Mouse (Mus musculus) liver, embryonic 12.5 days (tissue): ENCODE data around the gene Chd3. TPM values are rescaled to one million over a fixed set of nuclear protein-coding genes. Genes with fewer than 3 reads are reported as not detected.
"Not testable (repeated sequence)": the region's sequence is repeated elsewhere in the genome, so short reads cannot be mapped to it uniquely, and the experiment has no call there.

Experiments
- ATAC-seq: fragments of 200-750 bp; cut with Nextera tagmentation; 2 replicates; pipeline ENCODE4 v1.8.0; 2017; ENCODE audit warnings: moderate number of reproducible peaks, mild to moderate bottlenecking, moderate library complexity
- H3K27ac ChIP-seq: fragments of 300-500 bp; sonication (generic); 2 replicates; pipeline ENCODE4 v1.5.1; 2016; ENCODE audit warnings: mild to moderate bottlenecking
- H3K27me3 ChIP-seq: fragments of 300-500 bp; sonication (generic); replicated peaks from 2 replicates; pipeline ENCODE4 v1.6.1; 2016; ENCODE audit warnings: mild to moderate bottlenecking, moderate library complexity
- H3K36me3 ChIP-seq: fragments of 300-500 bp; sonication (generic); 2 replicates; pipeline ENCODE4 v1.6.1; 2016; ENCODE audit warnings: mild to moderate bottlenecking, moderate library complexity
- H3K4me1 ChIP-seq: fragments of 300-500 bp; sonication (generic); 2 replicates; pipeline ENCODE4 v1.6.1; 2016
- H3K4me2 ChIP-seq: fragments of 300-500 bp; sonication (generic); 2 replicates; pipeline ENCODE4 v1.6.1; 2016; ENCODE audit warnings: mild to moderate bottlenecking, moderate library complexity
- H3K4me3 ChIP-seq: fragments of 300-500 bp; sonication (generic); 2 replicates; pipeline ENCODE4 v1.5.1; 2016; ENCODE audit warnings: mild to moderate bottlenecking, moderate library complexity
- H3K9ac ChIP-seq: fragments of 300-500 bp; sonication (generic); 2 replicates; pipeline ENCODE4 v1.6.1; 2016; ENCODE audit warnings: mild to moderate bottlenecking, moderate library complexity
- H3K9me3 ChIP-seq: fragments of 300-500 bp; sonication (generic); replicated peaks from 2 replicates; pipeline ENCODE4 v1.6.1; 2016; ENCODE audit warnings: mild to moderate bottlenecking, moderate library complexity
- WGBS: fragments of 180-500 bp; shearing (Covaris S2); methylation state at CpG from one replicate; pipeline ENCODE4 v1.1.7; 2016; ENCODE audit not compliant: insufficient replicate concordance; 5-methylcytosine and 5-hydroxymethylcytosine counted together
- polyA plus RNA-seq: library from polyadenylated mRNA; unstranded; fragments of >200 nt; fragmentation: Nextera tagmentation; extraction: Ambion mirVana; gene quantifications from 2 replicates; pipeline ENCODE4 v1.2.1, GENCODE M21; 2016

Chd3 gene
- polyA plus RNA-seq, 1 experiment from 2014 or later, result 4.7 TPM

DNA sequence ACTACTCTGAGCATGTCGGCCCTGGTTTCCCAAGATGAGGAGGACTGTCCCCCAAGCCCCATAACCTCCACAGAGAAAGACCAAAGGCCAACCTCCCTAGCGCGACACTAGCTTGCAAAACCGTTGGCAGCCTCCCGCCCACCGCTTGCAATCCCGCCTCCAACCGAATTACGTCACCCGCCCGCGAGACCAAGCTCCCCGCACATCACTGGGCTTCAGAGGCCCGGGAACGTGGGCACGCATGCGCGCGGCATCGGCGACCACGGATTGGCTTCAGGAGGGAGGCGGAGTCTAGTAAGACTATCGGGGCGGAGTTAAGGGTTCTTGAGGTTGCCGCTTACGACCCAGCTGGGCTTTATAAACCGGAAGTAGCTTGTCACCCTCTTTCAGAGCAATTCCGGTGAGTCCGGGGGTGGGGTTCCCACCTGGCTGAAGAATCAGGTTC lies 45.5 kb downstream of the Chd3 start, which contains the start of the genes Cntrob and Trappc1:
Cntrob (minus strand) TSS at position 109 of the 445 bp plus-strand sequence.
Trappc1 (plus strand) TSS at position 314 of the 445 bp plus-strand sequence.
- peak; percentile 90 for ATAC-seq
- Histone ChIP-seq H3K4me3 (peak within 1 kb of the TSS; percentile 77), H3K9ac (peak within 1 kb of the TSS; percentile 92), H3K36me3 (peaks cover 23% of the 10 kb centered on the region), H3K27ac (peak within 1 kb of the TSS; percentile 87), H3K27me3 (peaks cover 24% of the 10 kb centered on the region), H3K9me3 (no peaks in the 10 kb centered on the region), H3K4me1 (peaks cover 56% of the 10 kb centered on the region), H3K4me2 (peak within 1 kb of the TSS; percentile 88)
- under 1% methylated on average over 30 of the region's 30 CpGs for WGBS

DNA sequence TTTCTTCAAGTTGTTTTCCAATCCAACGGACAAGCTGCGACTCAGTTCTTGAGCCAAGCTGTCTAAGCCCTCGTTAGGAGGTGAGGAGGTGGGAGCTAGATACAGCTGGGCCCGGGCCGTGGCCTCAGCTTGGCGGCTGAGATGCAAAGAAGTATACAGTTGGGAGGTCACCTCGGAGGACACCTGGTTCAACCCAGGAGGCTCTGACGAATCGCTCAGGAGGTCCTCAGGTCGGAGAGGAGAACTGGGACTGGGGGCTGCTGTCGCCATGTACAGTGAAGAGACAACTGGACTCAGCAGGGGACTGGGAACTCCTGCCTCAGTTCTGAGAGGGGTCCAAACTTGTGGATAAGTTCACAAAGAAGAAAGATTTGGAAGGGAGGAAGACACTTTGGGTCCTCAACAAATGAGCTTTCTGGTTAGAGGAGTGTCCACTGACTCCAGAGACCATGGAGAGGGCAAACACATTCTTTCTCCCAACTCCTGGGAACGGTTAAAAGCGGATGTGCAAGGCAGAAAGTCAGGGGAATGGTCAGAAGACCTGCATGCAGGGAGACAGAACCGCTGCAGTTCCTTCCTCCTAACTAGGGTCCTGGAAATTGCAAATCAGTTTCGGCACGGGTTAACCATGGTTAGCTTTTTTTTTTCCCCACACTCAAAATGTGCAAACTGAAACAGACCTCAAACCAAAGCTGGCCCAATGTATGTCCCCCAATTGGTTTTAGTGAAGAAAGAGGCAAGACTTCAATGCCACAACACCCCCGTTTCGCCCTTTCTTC lies 46.3 kb downstream of the Chd3 start:
- no peak for ATAC-seq
- WGBS, result 34% methylated on average over 18 of the region's 18 CpGs

DNA sequence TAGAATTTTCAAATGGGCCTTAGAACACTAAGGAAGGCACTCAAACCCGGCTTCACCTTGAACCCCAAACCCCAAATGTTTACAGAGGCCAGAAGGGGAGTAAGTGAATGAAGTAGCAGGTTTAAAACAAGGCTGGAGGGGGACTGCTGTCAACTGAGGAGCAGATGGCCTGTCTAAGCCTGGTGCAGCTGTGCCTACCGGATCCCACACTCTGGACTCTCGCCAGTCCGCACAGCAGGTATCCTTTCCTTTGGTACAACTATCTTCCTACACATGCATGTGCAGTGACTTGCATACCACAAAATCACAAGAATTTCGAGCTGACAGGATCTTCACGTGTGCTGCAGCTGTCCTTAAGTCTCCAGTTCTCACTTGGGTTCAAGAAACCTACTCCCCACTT lies 47.2 kb downstream of the Chd3 start:
- Histone ChIP-seq H3K4me2 (peak overlapping the region; percentile 88), H3K4me3 (peak overlapping the region; percentile 77), H3K9ac (peak overlapping the region; percentile 92), H3K27ac (0 out of 2 replicates have a peak overlapping the region, but pooled peaks have one; percentile 12), H3K4me1 (peaks cover 49% of the 10 kb centered on the region), H3K36me3 (peaks cover 34% of the 10 kb centered on the region), H3K9me3 (no peaks in the 10 kb centered on the region), H3K27me3 (peaks cover 8% of the 10 kb centered on the region)
- 80% methylated on average over 6 of the region's 6 CpGs for WGBS
- no peak for ATAC-seq

More for the DNA sequence above, 46.3 kb downstream of the Chd3 start:
- Histone ChIP-seq H3K4me1 (peaks cover 56% of the 10 kb centered on the region), H3K4me2 (peak overlapping the region; percentile 88), H3K9ac (peak overlapping the region; percentile 92), H3K36me3 (peaks cover 31% of the 10 kb centered on the region), H3K4me3 (peak overlapping the region; percentile 77), H3K27ac (peak overlapping the region; percentile 87), H3K27me3 (peaks cover 16% of the 10 kb centered on the region), H3K9me3 (no peaks in the 10 kb centered on the region)

DNA sequence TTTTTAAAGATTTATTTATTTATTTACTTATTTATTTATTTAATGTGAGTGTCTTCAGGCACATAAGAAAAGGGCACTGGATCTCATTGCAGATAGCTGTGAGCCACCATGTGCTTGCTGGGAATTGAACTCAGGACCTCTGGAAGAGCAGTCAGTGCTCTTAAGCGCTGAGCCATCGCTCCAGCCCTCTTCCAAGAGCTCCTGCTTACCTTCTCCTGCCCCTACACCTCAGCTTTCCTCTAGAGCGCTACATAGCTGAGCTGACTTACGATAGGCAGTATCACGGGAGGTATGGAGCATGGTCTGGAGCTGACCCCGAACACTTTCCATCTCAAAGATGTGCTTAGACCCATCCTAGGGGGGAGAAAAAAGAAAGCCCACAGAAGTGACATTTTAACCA lies 47.6 kb downstream of the Chd3 start:
- no peak for ATAC-seq
- peak overlapping the region; percentile 88; the same call in 1 of the 2 replicates for H3K4me2 ChIP-seq
- no peaks in the 10 kb centered on the region for H3K9me3 ChIP-seq
- H3K4me3 ChIP-seq, result no peak overlapping the region
- peaks cover 44% of the 10 kb centered on the region for H3K4me1 ChIP-seq
- H3K9ac ChIP-seq, result peak overlapping the region; percentile 92; the same call in 1 of the 2 replicates
- peaks cover 3% of the 10 kb centered on the region for H3K27me3 ChIP-seq
- 0 out of 2 replicates have a peak overlapping the region, but pooled peaks have one; percentile 12 for H3K27ac ChIP-seq
- 95% methylated on average over 6 of the region's 6 CpGs for WGBS
- H3K36me3 ChIP-seq, result peaks cover 34% of the 10 kb centered on the region

DNA sequence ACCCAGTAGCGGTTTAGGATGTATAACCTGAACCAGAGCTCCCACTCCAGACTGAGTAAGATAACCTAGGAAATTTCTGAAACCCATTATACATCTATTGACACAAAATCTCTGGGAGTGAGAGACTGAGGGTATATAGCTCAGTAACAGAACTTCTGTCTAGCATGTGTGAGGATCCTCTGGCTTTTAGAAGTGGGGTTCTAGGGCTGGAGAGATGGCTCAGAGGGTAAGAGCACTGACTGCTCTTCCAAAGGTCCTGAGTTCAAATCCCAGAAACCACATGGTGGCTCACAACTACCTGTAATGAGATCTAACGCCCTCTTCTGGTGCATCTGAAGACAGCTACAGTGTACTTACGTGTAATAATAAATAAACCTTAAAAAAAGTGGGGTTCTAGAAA lies 51.2 kb downstream of the Chd3 start:
- WGBS, result 66% methylated on average over 3 of the region's 3 CpGs
- not testable (repeated sequence) for H3K27ac ChIP-seq, H3K27me3 ChIP-seq, H3K4me3 ChIP-seq, H3K4me2 ChIP-seq, ATAC-seq, H3K9ac ChIP-seq, H3K9me3 ChIP-seq
- Histone ChIP-seq H3K36me3 (peaks cover 57% of the 10 kb centered on the region), H3K4me1 (peaks cover 19% of the 10 kb centered on the region)

DNA sequence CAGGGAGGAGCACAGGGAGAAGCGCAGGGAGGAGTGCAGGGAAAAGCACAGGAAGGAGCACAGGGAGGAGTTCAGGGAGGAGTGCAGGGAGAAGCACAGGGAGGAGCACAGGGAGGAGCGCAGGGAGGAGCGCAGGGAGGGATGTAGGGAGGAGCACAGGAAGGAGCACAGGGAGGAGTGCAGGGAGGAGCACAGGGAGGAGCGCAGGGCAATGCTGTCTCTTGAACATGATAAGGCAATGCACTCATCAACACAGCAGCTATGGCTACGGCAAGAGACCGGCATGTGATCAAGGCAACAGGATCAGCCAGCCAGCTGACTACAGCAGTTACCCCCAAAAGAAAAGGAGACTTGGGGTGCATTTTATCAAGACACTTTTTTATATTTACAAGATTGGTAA lies 52.8 kb downstream of the Chd3 start:
- ATAC-seq, result no peak
- Histone ChIP-seq H3K4me3 (no peak overlapping the region), H3K9me3 (no peaks in the 10 kb centered on the region), H3K27me3 (no peaks in the 10 kb centered on the region), H3K36me3 (peaks cover 63% of the 10 kb centered on the region), H3K27ac (no peak overlapping the region), H3K9ac (no peak overlapping the region), H3K4me2 (no peak overlapping the region), H3K4me1 (0 out of 2 replicates have a peak, but pooled peaks cover 5% of the 10 kb centered on the region)
- 91% methylated on average over 6 of the region's 6 CpGs for WGBS

DNA sequence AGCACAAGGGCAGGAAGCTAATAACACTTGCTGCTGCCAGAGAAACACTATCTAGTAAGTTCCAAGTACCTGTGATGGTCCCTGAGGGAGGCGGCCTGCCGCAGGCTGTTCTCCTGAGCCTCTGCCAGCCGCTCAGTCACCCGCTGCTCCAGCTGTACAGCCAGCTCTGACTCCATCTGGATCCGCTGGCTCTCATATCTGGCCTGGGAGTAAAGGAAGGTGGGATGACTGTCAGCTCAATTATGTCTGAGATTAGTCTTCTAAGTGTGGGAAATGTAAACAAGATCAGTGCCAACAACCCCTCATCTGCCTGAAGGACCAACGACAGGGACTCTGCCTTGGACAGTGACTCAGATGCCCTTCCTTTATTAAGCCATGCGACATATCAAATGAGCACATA lies 57.9 kb downstream of the Chd3 start:
- no peak overlapping the region for H3K4me3 ChIP-seq
- H3K9me3 ChIP-seq, result no peaks in the 10 kb centered on the region
- no peak overlapping the region for H3K9ac ChIP-seq
- no peak overlapping the region for H3K4me2 ChIP-seq
- H3K4me1 ChIP-seq, result peaks cover 6% of the 10 kb centered on the region; the same call in 1 of the 2 replicates
- ATAC-seq, result no peak
- H3K27me3 ChIP-seq, result no peaks in the 10 kb centered on the region
- H3K27ac ChIP-seq, result no peak overlapping the region
- 78% methylated on average over 7 of the region's 7 CpGs for WGBS
- H3K36me3 ChIP-seq, result peaks cover 80% of the 10 kb centered on the region

DNA sequence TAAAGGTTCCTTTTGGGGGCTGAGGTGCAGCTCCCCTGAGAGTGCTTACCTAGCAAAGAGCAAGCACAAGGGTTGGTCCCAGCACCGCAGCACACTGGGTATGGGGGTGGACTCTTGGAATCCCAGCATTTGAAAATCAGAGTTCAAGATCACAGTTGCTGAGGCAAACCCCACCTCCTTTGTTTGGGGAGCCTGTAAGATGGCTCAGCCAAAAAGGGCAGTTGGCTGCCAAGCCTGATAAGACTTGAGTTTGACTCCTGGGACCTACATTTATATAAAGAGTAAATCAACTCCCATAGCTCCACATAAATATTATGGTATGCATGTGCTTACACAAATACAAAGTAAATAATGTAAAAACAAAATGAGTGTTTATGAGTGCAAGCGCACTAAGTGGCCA lies 63.2 kb downstream of the Chd3 start:
- Histone ChIP-seq H3K4me1 (peaks cover 7% of the 10 kb centered on the region; the same call in 1 of the 2 replicates), H3K9ac (no peak overlapping the region), H3K4me2 (no peak overlapping the region), H3K4me3 (no peak overlapping the region), H3K27ac (no peak overlapping the region), H3K9me3 (no peaks in the 10 kb centered on the region), H3K27me3 (no peaks in the 10 kb centered on the region), H3K36me3 (peaks cover 94% of the 10 kb centered on the region)
- no peak for ATAC-seq
- WGBS, result 71% methylated on average over 2 of the region's 2 CpGs

DNA sequence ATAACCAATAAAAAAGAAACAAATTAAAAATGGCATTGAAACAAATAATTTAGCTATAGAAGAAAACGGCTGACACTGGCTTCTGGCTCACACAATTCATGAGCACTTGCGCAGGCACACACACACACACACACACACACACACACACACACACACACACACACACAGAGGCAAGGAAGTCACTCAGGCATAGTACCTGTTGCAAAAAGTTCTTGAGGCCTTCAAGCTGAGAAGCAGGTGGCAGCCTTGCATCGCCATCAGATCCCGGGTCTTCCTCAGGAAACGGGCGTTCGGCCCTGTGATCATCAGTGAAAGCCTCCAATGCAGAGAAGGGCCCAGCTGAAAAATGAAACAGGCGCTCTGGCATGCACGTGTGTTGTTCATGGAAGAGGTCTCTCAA lies 63.9 kb downstream of the Chd3 start:
- peaks cover 93% of the 10 kb centered on the region for H3K36me3 ChIP-seq
- no peak for ATAC-seq
- H3K4me3 ChIP-seq, result no peak overlapping the region
- H3K4me2 ChIP-seq, result no peak overlapping the region
- H3K27ac ChIP-seq, result no peak overlapping the region
- WGBS, result 80% methylated on average over 9 of the region's 9 CpGs
- H3K9ac ChIP-seq, result no peak overlapping the region
- H3K27me3 ChIP-seq, result no peaks in the 10 kb centered on the region
- H3K9me3 ChIP-seq, result no peaks in the 10 kb centered on the region
- H3K4me1 ChIP-seq, result peaks cover 7% of the 10 kb centered on the region; the same call in 1 of the 2 replicates

DNA sequence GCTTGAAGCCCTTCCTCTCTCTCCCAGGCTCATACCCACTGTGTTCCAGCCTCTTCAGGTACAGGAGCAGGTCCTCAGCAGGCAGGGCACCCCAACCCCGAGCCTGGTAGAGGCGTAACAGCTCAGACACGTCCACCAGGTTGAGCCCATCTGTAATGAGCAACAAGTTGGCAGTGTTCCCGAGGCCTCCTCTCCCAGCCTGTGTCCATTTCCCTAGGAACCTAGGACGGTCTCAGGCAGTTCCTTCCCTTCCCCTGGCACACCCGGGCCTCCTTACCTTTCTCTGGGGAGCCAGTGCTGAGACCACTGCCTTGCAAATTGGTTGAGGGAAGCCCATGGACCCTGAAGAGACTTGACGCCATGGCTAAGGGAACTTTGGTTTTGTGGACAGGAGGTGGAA lies 66.4 kb downstream of the Chd3 start:
- Histone ChIP-seq H3K27me3 (no peaks in the 10 kb centered on the region), H3K36me3 (peaks cover 89% of the 10 kb centered on the region), H3K27ac (no peak overlapping the region), H3K4me3 (no peak overlapping the region), H3K4me1 (peaks cover 7% of the 10 kb centered on the region; the same call in 1 of the 2 replicates), H3K9me3 (no peaks in the 10 kb centered on the region), H3K4me2 (no peak overlapping the region), H3K9ac (peak overlapping the region; percentile 12; the same call in 1 of the 2 replicates)
- 69% methylated on average over 7 of the region's 7 CpGs for WGBS
- no peak for ATAC-seq

DNA sequence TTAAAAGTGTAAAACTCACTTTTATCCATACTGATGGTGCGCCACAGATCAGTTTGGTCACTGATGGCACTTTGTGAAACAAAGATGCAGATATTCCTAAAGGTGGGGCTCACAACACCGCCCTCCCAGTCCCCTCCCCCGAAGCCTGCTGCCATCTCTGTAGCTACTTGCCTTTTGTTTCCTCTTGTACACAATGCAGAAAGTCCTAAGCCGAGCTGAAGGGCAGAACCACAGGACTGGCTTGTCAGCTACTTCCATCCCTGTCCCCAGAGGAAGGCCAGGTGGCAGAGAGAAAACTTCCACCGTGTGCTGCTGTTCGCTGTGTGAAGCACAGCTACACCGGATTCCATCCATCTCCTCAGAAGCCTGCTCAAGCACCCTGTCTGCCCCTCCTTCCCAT lies 71.0 kb downstream of the Chd3 start:
- H3K27ac ChIP-seq, result no peak overlapping the region
- H3K9me3 ChIP-seq, result no peaks in the 10 kb centered on the region
- ATAC-seq, result no peak
- no peaks in the 10 kb centered on the region for H3K27me3 ChIP-seq
- WGBS, result 69% methylated on average over 7 of the region's 7 CpGs
- no peak overlapping the region for H3K4me2 ChIP-seq
- no peak overlapping the region for H3K4me3 ChIP-seq
- H3K36me3 ChIP-seq, result peaks cover 51% of the 10 kb centered on the region
- H3K4me1 ChIP-seq, result 0 out of 2 replicates have a peak, but pooled peaks cover 6% of the 10 kb centered on the region
- H3K9ac ChIP-seq, result no peak overlapping the region

DNA sequence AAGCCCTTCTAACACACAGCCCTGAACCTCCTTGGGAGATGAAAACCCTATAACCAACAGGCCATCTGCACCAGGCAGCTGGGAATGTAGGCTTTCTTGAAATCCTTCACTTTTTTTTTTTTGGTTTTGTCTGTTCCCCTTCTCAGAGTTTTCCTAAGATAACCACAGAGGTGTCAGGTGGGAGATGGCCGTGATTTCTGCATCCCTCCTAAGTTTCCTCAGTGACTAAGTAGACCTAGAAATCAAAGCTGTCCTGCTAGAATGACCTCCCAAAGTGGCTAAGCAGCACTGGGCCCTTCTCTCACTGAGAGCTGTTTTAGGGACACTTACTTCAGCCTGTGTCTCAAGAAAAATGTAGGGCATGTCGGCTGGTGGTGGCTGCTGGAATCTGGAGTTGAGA lies 71.4 kb downstream of the Chd3 start:
- 79% methylated on average over 2 of the region's 2 CpGs for WGBS
- peaks cover 46% of the 10 kb centered on the region for H3K36me3 ChIP-seq

More for the DNA sequence above, 71.4 kb downstream of the Chd3 start:
- no peak for ATAC-seq
- Histone ChIP-seq H3K9me3 (no peaks in the 10 kb centered on the region), H3K27me3 (no peaks in the 10 kb centered on the region), H3K4me3 (no peak overlapping the region), H3K4me1 (0 out of 2 replicates have a peak, but pooled peaks cover 6% of the 10 kb centered on the region), H3K9ac (no peak overlapping the region), H3K4me2 (no peak overlapping the region), H3K27ac (no peak overlapping the region)
